Mouse (Mus musculus): ENCODE results near the gene Gm13287. TPM values are rescaled to one million over a fixed set of nuclear protein-coding genes. Genes with fewer than 3 reads are reported as not detected.
"Not testable (repeated sequence)": the region's sequence is repeated elsewhere in the genome, so short reads cannot be mapped to it uniquely, and the experiment has no call there.

The Gm13287 gene
- not detected for total RNA-seq (2022)

DNA sequence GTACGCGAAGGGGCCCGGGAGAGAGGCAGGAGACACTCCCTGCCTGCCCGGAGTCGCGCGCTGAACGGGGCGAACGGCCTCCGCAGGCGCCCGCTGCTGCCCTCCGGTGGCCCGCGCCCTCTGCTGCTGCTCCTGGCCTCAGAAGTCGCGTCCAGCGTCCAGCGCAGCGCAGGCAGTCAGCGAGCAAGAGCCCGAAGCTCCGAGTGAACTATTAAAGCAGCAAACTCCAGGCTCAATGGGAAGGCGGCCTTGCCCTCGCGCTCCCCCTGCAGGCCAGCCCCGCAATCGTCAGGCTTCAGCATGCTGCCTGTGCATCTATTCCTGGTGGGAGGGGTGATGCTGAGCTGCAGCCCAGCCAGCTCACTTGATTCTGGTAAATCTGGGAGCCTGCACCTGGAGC is at the start of gene Gm13287:
Gene Gm13287 (plus strand): TSS at position 301 of the 400 bp plus-strand sequence.
- not testable (repeated sequence) for DNase-seq (ENCODE audit: low spot score)

DNA sequence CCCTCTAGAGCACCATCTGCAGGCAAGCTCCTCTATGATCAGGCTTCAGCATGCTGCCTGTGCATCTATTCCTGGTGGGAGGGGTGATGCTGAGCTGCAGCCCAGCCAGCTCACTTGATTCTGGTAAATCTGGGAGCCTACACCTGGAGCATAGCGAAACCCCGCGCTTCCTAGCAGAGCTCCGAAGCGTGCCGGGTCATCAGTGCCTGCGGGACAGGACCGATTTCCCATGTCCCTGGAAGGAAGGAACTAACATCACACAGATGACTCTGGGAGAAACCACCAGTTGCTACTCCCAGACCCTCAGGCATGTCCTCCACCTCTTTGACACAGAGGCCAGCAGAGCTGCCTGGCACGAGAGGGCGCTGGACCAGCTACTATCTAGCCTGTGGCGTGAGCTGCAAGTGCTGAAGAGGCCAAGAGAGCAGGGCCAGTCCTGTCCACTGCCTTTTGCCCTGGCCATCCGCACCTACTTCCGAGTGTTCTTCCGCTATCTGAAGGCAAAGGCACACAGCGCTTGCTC is 48.2 kb upstream of the Gm13287 start, which contains the start of gene Gm13271:
Gene Gm13271 (plus strand): TSS at position 51 of the 523 bp plus-strand sequence.
- DNase-seq (ENCODE audit: low spot score): peak; percentile 66

DNA sequence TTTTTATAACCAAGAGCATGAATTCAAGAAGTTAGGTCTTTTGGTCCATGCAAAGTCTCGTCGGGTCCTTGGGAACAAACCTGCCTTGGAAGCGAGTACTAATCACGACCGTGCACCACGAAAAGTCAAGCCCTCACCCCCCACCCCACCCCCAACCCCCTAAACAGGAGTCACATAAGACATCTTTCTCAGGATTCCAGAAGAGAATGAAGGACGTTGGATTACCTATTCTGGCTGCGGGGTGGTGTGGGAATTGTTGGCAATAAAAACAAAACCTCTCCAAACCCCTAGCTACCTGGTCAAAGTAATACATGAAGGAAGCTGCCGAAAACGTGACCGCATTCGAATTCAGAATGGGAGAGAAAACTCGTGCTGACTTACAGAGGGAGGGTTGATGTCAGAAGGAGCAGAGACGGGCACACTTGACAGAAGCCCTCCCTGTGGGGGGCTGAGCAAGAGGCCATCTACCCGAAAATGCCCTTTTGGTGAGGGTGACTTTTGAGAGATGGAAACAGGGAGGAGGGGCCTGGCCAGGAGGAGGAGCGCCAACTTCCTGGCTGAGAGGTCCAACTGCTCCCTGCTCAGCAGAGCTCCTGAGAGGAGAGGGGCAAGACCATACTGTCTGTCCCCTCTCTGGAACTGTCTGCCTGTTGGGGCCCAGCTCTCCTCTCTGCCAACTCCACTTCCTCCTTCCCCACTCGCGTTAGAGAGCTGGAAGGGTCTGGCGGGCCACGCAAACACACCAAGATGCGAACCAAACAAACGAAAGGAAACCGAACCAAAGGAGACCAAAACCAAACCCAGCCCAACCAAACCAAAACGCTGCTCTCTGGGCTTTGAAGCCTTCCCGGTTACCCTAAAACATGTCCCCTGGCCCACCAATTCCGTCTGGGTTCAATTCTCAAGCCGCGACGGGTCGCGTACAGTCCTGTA is 46.2 kb upstream of the Gm13287 start:
- DNase-seq (ENCODE audit: low spot score): not testable (repeated sequence)

DNA sequence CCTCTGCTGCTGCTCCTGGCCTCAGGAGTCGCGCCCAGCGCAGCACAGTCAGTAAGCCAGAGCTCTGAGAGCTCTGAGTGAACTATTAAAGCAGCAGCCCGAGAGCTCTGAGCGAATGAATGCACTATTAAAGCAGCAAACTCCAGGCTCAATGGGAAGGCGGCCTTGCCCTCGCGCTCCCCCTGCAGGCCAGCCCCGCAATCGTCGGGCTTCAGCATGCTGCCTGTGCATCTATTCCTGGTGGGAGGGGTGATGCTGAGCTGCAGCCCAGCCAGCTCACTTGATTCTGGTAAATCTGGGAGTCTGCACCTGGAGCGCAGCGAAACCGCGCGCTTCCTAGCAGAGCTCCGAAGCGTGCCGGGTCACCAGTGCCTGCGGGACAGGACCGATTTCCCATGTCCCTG is 45.4 kb upstream of the Gm13287 start:
- peak; percentile 90 for DNase-seq (ENCODE audit: low spot score)

DNA sequence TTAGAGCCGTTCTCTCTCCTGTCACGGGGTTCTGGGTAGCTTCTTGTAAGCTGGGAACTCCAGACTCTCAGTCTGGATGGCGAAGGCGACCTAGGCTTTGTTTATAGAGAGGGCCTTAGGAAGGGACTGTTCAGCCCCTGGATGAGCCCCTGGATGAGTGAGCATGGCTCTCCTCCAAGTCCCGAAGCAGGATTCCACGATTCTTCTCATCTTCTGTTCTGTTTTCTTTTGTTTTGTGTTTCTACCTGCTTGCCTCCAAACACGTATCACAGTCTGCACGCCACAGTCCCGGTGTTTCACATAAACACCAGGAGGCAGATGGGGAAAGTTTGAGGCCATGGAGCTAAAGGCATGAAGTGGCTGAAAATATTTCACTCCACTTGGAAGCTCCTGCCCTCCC is 44.3 kb upstream of the Gm13287 start:
- DNase-seq (ENCODE audit: low spot score): not testable (repeated sequence)

DNA sequence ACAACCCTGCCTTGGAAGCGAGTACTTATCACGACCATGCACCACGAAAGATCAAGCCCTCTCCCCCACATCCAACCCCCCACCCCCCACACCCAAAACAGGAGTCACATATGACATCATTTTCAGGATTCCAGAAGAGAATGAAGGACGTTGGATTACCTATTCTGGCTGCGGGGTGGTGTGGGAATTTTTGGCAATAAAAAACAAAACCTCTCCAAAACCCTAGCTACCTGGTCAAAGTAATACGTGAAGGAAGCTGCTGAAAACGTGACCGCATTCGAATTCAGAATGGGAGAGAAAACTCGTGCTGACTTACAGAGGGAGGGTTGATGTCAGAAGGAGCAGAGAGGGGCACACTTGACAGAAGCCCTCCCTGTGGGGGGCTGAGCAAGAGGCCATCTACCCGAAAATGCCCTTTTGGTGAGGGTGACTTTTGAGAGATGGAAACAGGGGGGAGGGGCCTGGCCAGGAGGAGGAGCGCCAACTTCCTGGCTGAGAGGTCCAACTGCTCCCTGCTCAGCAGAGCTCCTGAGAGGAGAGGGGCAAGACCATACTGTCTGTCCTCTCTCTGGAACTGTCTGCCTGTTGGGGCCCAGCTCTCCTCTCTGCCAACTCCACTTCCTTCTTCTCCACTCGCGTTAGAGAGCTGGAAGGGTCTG is 43.3 kb upstream of the Gm13287 start, which contains the start of gene Gm13283:
Gene Gm13283 (plus strand): TSS at position 510 of the 659 bp plus-strand sequence.
- DNase-seq (ENCODE audit: low spot score): peak; percentile 36

DNA sequence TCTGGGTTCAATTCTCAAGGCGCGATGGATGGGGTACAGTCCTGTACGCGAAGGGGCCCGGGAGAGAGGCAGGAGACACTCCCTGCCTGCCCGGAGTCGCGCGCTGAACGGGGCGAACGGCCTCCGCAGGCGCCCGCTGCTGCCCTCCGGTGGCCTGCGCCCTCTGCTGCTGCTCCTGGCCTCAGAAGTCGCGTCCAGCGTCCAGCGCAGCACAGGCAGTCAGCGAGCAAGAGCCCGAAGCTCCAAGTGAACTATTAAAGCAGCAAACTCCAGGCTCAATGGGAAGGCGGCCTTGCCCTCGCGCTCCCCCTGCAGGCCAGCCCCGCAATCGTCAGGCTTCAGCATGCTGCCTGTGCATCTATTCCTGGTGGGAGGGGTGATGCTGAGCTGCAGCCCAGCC is 42.6 kb upstream of the Gm13287 start:
- peak; percentile 82 for DNase-seq (ENCODE audit: low spot score)

DNA sequence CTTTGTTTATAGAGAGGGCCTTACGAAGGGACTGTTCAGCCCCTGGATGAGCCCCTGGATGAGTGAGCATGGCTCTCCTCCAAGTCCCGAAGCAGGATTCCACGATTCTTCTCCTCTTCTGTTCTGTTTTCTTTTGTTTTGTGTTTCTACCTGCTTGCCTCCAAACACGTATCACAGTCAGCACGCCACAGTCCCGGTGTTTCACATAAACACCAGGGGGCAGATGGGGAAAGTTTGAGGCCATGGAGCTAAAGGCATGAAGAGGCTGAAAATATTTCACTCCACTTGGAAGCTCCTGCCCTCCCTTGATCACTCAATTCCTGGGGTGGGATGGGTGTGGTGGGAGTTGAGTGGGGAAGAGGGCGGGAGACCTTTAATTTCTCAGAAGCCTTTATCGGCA is 41.3 kb upstream of the Gm13287 start:
- DNase-seq (ENCODE audit: low spot score): peak; percentile 53

DNA sequence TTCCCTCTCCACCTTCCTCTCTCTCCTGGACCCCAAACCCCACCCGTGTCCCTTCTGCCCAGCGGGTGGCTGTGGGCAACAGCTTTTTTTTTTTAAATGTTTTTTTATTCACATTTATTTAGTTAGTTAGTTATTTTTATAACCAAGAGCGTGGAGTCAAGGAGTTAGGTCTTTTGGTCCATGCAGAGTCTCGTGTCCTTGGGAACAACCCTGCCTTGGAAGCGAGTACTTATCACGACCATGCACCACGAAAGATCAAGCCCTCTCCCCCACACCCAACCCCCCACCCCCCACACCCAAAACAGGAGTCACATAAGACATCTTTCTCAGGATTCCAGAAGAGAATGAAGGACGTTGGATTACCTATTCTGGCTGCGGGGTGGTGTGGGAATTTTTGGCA is 40.7 kb upstream of the Gm13287 start:
- not testable (repeated sequence) for DNase-seq (ENCODE audit: low spot score)

DNA sequence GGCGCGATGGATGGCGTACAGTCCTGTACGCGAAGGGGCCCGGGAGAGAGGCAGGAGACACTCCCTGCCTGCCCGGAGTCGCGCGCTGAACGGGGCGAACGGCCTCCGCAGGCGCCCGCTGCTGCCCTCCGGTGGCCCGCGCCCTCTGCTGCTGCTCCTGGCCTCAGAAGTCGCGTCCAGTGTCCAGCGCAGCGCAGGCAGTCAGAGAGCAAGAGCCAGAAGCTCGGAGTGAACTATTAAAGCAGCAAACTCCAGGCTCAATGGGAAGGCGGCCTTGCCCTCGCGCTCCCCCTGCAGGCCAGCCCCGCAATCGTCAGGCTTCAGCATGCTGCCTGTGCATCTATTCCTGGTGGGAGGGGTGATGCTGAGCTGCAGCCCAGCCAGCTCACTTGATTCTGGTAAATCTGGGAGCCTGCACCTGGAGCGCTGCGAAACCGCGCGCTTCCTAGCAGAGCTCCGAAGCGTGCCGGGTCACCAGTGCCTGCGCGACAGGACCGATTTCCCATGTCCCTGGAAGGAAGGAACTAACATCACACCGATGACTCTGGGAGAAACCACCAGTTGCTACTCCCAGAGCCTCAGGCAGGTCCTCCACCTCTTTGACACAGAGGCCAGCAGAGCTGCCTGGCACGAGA is 39.6 kb upstream of the Gm13287 start:
- DNase-seq (ENCODE audit: low spot score): peak; percentile 67

DNA sequence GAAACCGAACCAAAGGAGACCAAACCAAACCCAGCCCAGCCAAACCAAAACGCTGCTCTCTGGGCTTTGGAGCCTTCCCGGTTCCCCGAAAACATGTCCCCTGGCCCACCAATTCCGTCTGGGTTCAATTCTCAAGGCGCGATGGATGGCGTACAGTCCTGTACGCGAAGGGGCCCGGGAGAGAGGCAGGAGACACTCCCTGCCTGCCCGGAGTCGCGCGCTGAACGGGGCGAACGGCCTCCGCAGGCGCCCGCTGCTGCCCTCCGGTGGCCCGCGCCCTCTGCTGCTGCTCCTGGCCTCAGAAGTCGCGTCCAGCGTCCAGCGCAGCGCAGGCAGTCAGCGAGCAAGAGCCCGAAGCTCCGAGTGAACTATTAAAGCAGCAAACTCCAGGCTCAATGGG is 29.5 kb upstream of the Gm13287 start, which contains the start of gene Gm13290:
Gene Gm13290 (plus strand): TSS at position 301 of the 400 bp plus-strand sequence.
- DNase-seq (ENCODE audit: low spot score): not testable (repeated sequence)

DNA sequence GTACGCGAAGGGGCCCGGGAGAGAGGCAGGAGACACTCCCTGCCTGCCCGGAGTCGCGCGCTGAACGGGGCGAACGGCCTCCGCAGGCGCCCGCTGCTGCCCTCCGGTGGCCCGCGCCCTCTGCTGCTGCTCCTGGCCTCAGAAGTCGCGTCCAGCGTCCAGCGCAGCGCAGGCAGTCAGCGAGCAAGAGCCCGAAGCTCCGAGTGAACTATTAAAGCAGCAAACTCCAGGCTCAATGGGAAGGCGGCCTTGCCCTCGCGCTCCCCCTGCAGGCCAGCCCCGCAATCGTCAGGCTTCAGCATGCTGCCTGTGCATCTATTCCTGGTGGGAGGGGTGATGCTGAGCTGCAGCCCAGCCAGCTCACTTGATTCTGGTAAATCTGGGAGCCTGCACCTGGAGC is 26.4 kb upstream of the Gm13287 start, which contains the start of gene Gm13289:
Gene Gm13289 (plus strand): TSS at position 301 of the 400 bp plus-strand sequence.
- not testable (repeated sequence) for DNase-seq (ENCODE audit: low spot score)

DNA sequence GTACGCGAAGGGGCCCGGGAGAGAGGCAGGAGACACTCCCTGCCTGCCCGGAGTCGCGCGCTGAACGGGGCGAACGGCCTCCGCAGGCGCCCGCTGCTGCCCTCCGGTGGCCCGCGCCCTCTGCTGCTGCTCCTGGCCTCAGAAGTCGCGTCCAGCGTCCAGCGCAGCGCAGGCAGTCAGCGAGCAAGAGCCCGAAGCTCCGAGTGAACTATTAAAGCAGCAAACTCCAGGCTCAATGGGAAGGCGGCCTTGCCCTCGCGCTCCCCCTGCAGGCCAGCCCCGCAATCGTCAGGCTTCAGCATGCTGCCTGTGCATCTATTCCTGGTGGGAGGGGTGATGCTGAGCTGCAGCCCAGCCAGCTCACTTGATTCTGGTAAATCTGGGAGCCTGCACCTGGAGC is 23.5 kb upstream of the Gm13287 start, which contains the start of gene Gm13272:
Gene Gm13272 (plus strand): TSS at position 301 of the 400 bp plus-strand sequence.
- not testable (repeated sequence) for DNase-seq (ENCODE audit: low spot score)

DNA sequence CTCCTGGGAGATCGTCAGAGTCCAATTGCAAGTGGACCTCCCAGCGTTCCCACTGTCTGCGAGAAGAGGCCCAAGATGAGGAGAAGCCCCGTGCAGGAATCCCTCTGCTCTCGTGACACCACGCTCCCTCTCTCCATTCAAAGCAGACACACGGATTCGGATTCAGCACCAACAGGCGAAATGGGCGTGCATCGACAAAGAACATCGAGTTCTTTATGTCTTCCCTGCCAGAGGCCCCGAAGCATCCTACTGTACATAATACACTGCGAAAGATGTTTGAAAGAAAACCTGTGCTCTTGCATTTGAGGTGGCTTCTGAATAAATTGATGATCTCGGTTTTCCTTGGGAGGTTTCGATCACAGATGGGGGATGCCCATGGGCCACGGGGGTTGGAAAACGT is 22.7 kb upstream of the Gm13287 start:
- DNase-seq (ENCODE audit: low spot score): not testable (repeated sequence)

DNA sequence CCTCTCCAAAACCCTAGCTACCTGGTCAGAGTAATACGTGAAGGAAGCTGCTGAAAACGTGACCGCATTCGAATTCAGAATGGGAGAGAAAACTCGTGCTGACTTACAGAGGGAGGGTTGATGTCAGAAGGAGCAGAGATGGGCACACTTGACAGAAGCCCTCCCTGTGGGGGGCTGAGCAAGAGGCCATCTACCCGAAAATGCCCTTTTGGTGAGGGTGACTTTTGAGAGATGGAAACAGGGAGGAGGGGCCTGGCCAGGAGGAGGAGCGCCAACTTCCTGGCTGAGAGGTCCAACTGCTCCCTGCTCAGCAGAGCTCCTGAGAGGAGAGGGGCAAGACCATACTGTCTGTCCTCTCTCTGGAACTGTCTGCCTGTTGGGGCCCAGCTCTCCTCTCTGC is 21.2 kb upstream of the Gm13287 start, which contains the start of gene Ifnz:
Gene Ifnz (plus strand): TSS at position 301 of the 400 bp plus-strand sequence.
- DNase-seq (ENCODE audit: low spot score): not testable (repeated sequence)

DNA sequence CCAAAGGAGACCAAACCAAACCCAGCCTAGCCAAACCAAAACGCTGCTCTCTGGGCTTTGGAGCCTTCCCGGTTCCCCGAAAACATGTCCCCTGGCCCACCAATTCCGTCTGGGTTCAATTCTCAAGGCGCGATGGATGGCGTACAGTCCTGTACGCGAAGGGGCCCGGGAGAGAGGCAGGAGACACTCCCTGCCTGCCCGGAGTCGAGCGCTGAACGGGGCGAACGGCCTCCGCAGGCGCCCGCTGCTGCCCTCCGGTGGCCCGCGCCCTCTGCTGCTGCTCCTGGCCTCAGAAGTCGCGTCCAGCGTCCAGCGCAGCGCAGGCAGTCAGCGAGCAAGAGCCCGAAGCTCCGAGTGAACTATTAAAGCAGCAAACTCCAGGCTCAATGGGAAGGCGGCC is 20.7 kb upstream of the Gm13287 start:
- DNase-seq (ENCODE audit: low spot score): not testable (repeated sequence)

DNA sequence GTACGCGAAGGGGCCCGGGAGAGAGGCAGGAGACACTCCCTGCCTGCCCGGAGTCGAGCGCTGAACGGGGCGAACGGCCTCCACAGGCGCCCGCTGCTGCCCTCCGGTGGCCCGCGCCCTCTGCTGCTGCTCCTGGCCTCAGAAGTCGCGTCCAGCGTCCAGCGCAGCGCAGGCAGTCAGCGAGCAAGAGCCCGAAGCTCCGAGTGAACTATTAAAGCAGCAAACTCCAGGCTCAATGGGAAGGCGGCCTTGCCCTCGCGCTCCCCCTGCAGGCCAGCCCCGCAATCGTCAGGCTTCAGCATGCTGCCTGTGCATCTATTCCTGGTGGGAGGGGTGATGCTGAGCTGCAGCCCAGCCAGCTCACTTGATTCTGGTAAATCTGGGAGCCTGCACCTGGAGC is 17.6 kb upstream of the Gm13287 start, which contains the start of gene Gm13276:
Gene Gm13276 (plus strand): TSS at position 301 of the 400 bp plus-strand sequence.
- DNase-seq (ENCODE audit: low spot score): not testable (repeated sequence)

DNA sequence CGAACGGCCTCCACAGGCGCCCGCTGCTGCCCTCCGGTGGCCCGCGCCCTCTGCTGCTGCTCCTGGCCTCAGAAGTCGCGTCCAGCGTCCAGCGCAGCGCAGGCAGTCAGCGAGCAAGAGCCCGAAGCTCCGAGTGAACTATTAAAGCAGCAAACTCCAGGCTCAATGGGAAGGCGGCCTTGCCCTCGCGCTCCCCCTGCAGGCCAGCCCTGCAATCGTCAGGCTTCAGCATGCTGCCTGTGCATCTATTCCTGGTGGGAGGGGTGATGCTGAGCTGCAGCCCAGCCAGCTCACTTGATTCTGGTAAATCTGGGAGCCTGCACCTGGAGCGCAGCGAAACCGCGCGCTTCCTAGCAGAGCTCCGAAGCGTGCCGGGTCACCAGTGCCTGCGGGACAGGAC is 14.7 kb upstream of the Gm13287 start, which contains the start of gene Gm13277:
Gene Gm13277 (plus strand): TSS at position 231 of the 400 bp plus-strand sequence.
- peak; percentile 68 for DNase-seq (ENCODE audit: low spot score)

DNA sequence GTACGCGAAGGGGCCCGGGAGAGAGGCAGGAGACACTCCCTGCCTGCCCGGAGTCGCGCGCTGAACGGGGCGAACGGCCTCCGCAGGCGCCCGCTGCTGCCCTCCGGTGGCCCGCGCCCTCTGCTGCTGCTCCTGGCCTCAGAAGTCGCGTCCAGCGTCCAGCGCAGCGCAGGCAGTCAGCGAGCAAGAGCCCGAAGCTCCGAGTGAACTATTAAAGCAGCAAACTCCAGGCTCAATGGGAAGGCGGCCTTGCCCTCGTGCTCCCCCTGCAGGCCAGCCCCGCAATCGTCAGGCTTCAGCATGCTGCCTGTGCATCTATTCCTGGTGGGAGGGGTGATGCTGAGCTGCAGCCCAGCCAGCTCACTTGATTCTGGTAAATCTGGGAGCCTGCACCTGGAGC is 11.8 kb upstream of the Gm13287 start, which contains the start of gene Gm13278:
Gene Gm13278 (plus strand): TSS at position 301 of the 400 bp plus-strand sequence.
- DNase-seq (ENCODE audit: low spot score): not testable (repeated sequence)

DNA sequence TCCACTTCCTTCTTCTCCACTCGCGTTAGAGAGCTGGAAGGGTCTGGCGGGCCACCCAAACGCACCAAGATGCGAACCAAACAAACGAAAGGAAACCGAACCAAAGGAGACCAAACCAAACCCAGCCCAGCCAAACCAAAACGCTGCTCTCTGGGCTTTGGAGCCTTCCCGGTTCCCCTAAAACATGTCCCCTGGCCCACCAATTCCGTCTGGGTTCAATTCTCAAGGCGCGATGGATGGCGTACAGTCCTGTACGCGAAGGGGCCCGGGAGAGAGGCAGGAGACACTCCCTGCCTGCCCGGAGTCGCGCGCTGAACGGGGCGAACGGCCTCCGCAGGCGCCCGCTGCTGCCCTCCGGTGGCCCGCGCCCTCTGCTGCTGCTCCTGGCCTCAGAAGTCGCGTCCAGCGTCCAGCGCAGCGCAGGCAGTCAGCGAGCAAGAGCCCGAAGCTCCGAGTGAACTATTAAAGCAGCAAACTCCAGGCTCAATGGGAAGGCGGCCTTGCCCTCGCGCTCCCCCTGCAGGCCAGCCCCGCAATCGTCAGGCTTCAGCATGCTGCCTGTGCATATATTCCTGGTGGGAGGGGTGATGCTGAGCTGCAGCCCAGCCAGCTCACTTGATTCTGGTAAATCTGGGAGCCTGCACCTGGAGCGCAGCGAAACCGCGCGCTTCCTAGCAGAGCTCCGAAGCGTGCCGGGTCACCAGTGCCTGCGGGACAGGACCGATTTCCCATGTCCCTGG is 8.9 kb upstream of the Gm13287 start, which contains the start of gene Gm13275:
Gene Gm13275 (plus strand): TSS at position 552 of the 740 bp plus-strand sequence.
- DNase-seq (ENCODE audit: low spot score): peak; percentile 85

Data from heart, adult 8-10 months (tissue).